Mouse (Mus musculus) heart, embryonic 16.5 days (tissue): Measurements from ENCODE around the gene Olfr596. TPM values are rescaled to one million over a fixed set of nuclear protein-coding genes. Genes with fewer than 3 reads are reported as not detected.
"Not testable (repeated sequence)": the region's sequence is repeated elsewhere in the genome, so short reads cannot be mapped to it uniquely, and the experiment has no call there.

Source experiments
- ATAC-seq: fragments of 200-750 bp; cut with Nextera tagmentation; replicated peaks from 2 replicates; pipeline ENCODE4 v1.8.0; 2017; ENCODE audit warnings: moderate number of reproducible peaks; ENCODE audit not compliant: insufficient read depth, low FRiP score; ENCODE audit errors: extremely low read depth
- H3K27ac ChIP-seq: fragments of 300-500 bp; sonication (generic); 2 replicates; pipeline ENCODE4 v1.5.1; 2014; ENCODE audit warnings: mild to moderate bottlenecking, low read length, control low read depth, moderate library complexity
- H3K27me3 ChIP-seq: fragments of 300-500 bp; sonication (generic); 2 replicates; pipeline ENCODE4 v1.6.1; 2014; ENCODE audit warnings: low read length, mixed read lengths; ENCODE audit not compliant: control insufficient read depth, insufficient read depth
- H3K36me3 ChIP-seq: fragments of 300-500 bp; sonication (generic); 2 replicates; pipeline ENCODE4 v1.6.1; 2014; ENCODE audit not compliant: control insufficient read depth, insufficient read depth
- H3K4me1 ChIP-seq: fragments of 300-500 bp; sonication (generic); 2 replicates; pipeline ENCODE4 v1.6.1; 2014; ENCODE audit warnings: low read length, mixed read lengths; ENCODE audit not compliant: control insufficient read depth, insufficient read depth
- H3K4me2 ChIP-seq: fragments of 300-500 bp; sonication (generic); 2 replicates; pipeline ENCODE4 v1.6.1; 2014; ENCODE audit warnings: low read depth, mild to moderate bottlenecking, control low read depth, low read length
- H3K4me3 ChIP-seq: fragments of 300-500 bp; sonication (generic); 2 replicates; pipeline ENCODE4 v1.5.1; 2014; ENCODE audit warnings: mild to moderate bottlenecking, control low read depth, low read length
- H3K9ac ChIP-seq: fragments of 300-500 bp; sonication (generic); 2 replicates; pipeline ENCODE4 v1.6.1; 2014; ENCODE audit warnings: low read length, control low read depth
- H3K9me3 ChIP-seq: fragments of 300-500 bp; sonication (generic); replicated peaks from 2 replicates; pipeline ENCODE4 v1.6.1; 2016; ENCODE audit warnings: low read length; ENCODE audit not compliant: control insufficient read depth
- WGBS: fragments of 180-500 bp; shearing (Covaris S2); extraction: QIAGEN DNeasy Blood & Tissue Kit; methylation state at CpG from one replicate; pipeline ENCODE4 v1.1.7; 2014; 5-methylcytosine and 5-hydroxymethylcytosine counted together
- microRNA-seq: library from miRNA; unstranded; fragments of <30 nt; microRNA quantifications from one replicate; pipeline ENCODE4, GENCODE M21; 2017
- polyA plus RNA-seq: library from polyadenylated mRNA; unstranded; fragments of >200 nt; fragmentation: Nextera tagmentation; extraction: Ambion mirVana; gene quantifications from 2 replicates; pipeline ENCODE4 v1.2.1, GENCODE M21; 2015

Olfr596 gene
- polyA plus RNA-seq = not detected in 2 replicates

- H3K9me3 ChIP-seq, H3K27me3 ChIP-seq, H3K9ac ChIP-seq, H3K4me2 ChIP-seq, H3K36me3 ChIP-seq, H3K4me1 ChIP-seq, H3K27ac ChIP-seq, ATAC-seq, H3K4me3 ChIP-seq: not testable (repeated sequence)
- WGBS = 73% methylated on average over 2 of the region's 2 CpGs
These were observed at the start of gene Olfr596 for GRCm38 (mm10) chr7:103305348-103305747. Olfr596 (plus strand) TSS chr7:103305648.

- H3K4me1 ChIP-seq, H3K27ac ChIP-seq, H3K27me3 ChIP-seq, H3K4me3 ChIP-seq, H3K9me3 ChIP-seq, H3K4me2 ChIP-seq, ATAC-seq, H3K36me3 ChIP-seq, H3K9ac ChIP-seq: not testable (repeated sequence)
- WGBS = 81% methylated on average over 2 of the region's 2 CpGs
These were observed 10.6 kb downstream of the Olfr596 start, which contains the start of gene Olfr597 for GRCm38 (mm10) chr7:103316015-103316414. Olfr597 (plus strand) TSS chr7:103316315.

- Histone ChIP-seq H3K4me3 (no peak within 1 kb of the TSS), H3K27me3 (no peaks in the 10 kb centered on the region), H3K4me1 (no peaks in the 10 kb centered on the region), H3K9ac (no peak within 1 kb of the TSS), H3K9me3 (no peaks in the 10 kb centered on the region), H3K36me3 (no peaks in the 10 kb centered on the region), H3K27ac (no peak within 1 kb of the TSS), H3K4me2 (no peak within 1 kb of the TSS)
- ATAC-seq = no peak
These were observed 17.8 kb downstream of the Olfr596 start, which contains the start of gene Olfr598 for GRCm38 (mm10) chr7:103323268-103323667. Olfr598 (plus strand) TSS chr7:103323568.

GRCm38 (mm10) chr7:103335617-103336016 lies 30.2 kb downstream of the Olfr596 start, which contains the start of gene Olfr599:
Olfr599 (plus strand) TSS chr7:103335917.
- no peak within 1 kb of the TSS for H3K9ac ChIP-seq
- no peak within 1 kb of the TSS for H3K4me2 ChIP-seq
- H3K9me3 ChIP-seq = no peaks in the 10 kb centered on the region
- no peaks in the 10 kb centered on the region for H3K36me3 ChIP-seq
- no peak within 1 kb of the TSS for H3K4me3 ChIP-seq
- H3K4me1 ChIP-seq = no peaks in the 10 kb centered on the region
- no peak within 1 kb of the TSS for H3K27ac ChIP-seq
- no peaks in the 10 kb centered on the region for H3K27me3 ChIP-seq
- WGBS = 90% methylated on average over 1 of the region's 1 CpGs
- ATAC-seq = no peak

GRCm38 (mm10) chr7:103349569-103349968 lies 44.1 kb downstream of the Olfr596 start, which contains the start of gene Olfr600:
Olfr600 (minus strand) TSS chr7:103349669.
- H3K4me2 ChIP-seq = no peak within 1 kb of the TSS
- no peak within 1 kb of the TSS for H3K9ac ChIP-seq
- no peak within 1 kb of the TSS for H3K4me3 ChIP-seq
- H3K27ac ChIP-seq = no peak within 1 kb of the TSS
- ATAC-seq = no peak
- no peaks in the 10 kb centered on the region for H3K9me3 ChIP-seq
- H3K36me3 ChIP-seq = no peaks in the 10 kb centered on the region
- H3K4me1 ChIP-seq = no peaks in the 10 kb centered on the region
- H3K27me3 ChIP-seq = no peaks in the 10 kb centered on the region

Small RNA genes within 50 kb of the gene (microRNA-seq; reads per million reads assigned to microRNA genes)
- gene Gm23550 (not detected), gene Gm25171 (not detected)

Other genes starting within 250 kb of the Olfr596 start
- gene Olfr584, start 223.8 kb upstream of the Olfr596 start, polyA plus RNA-seq = not detected in 2 replicates
- not detected in 2 replicates for gene Olfr585, start 207.9 kb upstream of the Olfr596 start, polyA plus RNA-seq
- not detected in 2 replicates for gene Olfr586, start 180.0 kb upstream of the Olfr596 start, polyA plus RNA-seq
- not detected in 2 replicates for gene Olfr588-ps1, start 164.8 kb upstream of the Olfr596 start, polyA plus RNA-seq
- gene Olfr589, start 149.3 kb upstream of the Olfr596 start, polyA plus RNA-seq = not detected in 2 replicates
- gene Olfr591, start 127.3 kb upstream of the Olfr596 start, polyA plus RNA-seq = not detected in 2 replicates
- gene Olfr592, start 120.8 kb upstream of the Olfr596 start, polyA plus RNA-seq = not detected in 2 replicates
- gene Olfr593, start 93.8 kb upstream of the Olfr596 start, polyA plus RNA-seq = not detected in 2 replicates
- gene Olfr594, start 88.7 kb upstream of the Olfr596 start, polyA plus RNA-seq = not detected in 2 replicates
- not detected in 2 replicates for gene Usp17ld, start 53.1 kb upstream of the Olfr596 start, polyA plus RNA-seq
- not detected in 2 replicates for gene Olfr597, start 10.7 kb downstream of the Olfr596 start, polyA plus RNA-seq
- not detected in 2 replicates for gene Olfr598, start 17.9 kb downstream of the Olfr596 start, polyA plus RNA-seq
- gene Olfr599, start 30.3 kb downstream of the Olfr596 start, polyA plus RNA-seq = not detected in 2 replicates
- gene Olfr600, start 44.0 kb downstream of the Olfr596 start, polyA plus RNA-seq = not detected in 2 replicates
- not detected in 2 replicates for gene Olfr601, start 57.0 kb downstream of the Olfr596 start, polyA plus RNA-seq
- gene Olfr603, start 80.5 kb downstream of the Olfr596 start, polyA plus RNA-seq = not detected in 2 replicates
- not detected in 2 replicates for gene Usp17lc, start 109.4 kb downstream of the Olfr596 start, polyA plus RNA-seq
- not detected in 2 replicates for gene Olfr605, start 139.8 kb downstream of the Olfr596 start, polyA plus RNA-seq
- gene Olfr606, start 143.4 kb downstream of the Olfr596 start, polyA plus RNA-seq = not detected in 2 replicates
- 0.32 and 0.55 TPM in 2 replicates for gene Olfr607, start 158.5 kb downstream of the Olfr596 start, polyA plus RNA-seq
- 0.91 and 1.2 TPM in 2 replicates for gene Olfr608, start 164.2 kb downstream of the Olfr596 start, polyA plus RNA-seq
- gene Olfr609, start 192.4 kb downstream of the Olfr596 start, polyA plus RNA-seq = not detected in 2 replicates
- gene Olfr610, start 206.5 kb downstream of the Olfr596 start, polyA plus RNA-seq = not detected in 2 replicates
- gene Olfr611, start 215.2 kb downstream of the Olfr596 start, polyA plus RNA-seq = not detected in 2 replicates
- gene Olfr612, start 237.1 kb downstream of the Olfr596 start, polyA plus RNA-seq = not detected in 2 replicates
- gene Olfr613, start 242.4 kb downstream of the Olfr596 start, polyA plus RNA-seq = not detected in 2 replicates